In the genomic region with DNA sequence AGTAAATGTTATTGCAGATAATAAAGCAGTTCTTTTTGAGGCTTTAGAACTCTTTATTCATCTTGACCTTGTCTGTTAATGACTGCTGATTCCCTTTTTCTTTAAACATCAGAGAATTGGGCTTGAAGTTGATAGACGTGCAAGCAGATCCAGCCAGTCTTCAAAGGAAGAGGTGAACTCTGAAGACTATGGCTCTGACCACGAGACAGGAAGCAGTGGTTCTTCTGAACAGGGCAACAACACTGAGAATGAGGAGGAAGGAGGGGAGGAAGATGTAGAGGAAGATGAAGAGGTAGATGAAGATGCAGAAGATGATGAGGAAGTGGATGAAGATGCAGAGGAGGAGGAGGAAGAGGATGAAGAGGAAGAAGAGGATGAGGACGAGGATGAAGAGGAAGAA, we compare ENCODE assay signal across 15 mouse cellular contexts.
"Had no signal": no experiment of that assay in that cellular context is flagged by ENCODE, and none has a peak within 500 bp of the region (broad histone marks: within the 10 kb centered on the region; RNA-seq: fewer than 3 reads in every experiment).

No protein-coding gene starts in this region.

- DNase-seq: kidney, postnatal 10 days; kidney, postnatal 4 days; liver; lung, adult 2 months; lung, postnatal 10 days; retina, postnatal 1 day; right cerebral cortex, postnatal 25 days; thymus, postnatal 4 days had no signal

- H3K27me3 ChIP-seq: limb, embryonic 12.5 days; megakaryocyte, embryonic 14.5 days; midbrain, embryonic 15.5 days; neural tube, embryonic 13.5 days had no signal

- H3K27ac ChIP-seq: layer of hippocampus, adult 2 months; limb, embryonic 12.5 days; liver, embryonic 14.5 days; macrophage; midbrain, embryonic 15.5 days; neural tube, embryonic 13.5 days had no signal

- ATAC-seq: midbrain, embryonic 15.5 days had no signal

- H3K4me3 ChIP-seq: layer of hippocampus, adult 2 months; limb, embryonic 12.5 days; megakaryocyte, embryonic 14.5 days; midbrain, embryonic 15.5 days; neural tube, embryonic 13.5 days had no signal

- H3K9ac ChIP-seq: limb, embryonic 12.5 days; liver, embryonic 14.5 days; midbrain, embryonic 15.5 days; neural tube, embryonic 13.5 days had no signal

- H3K4me1 ChIP-seq: limb, embryonic 12.5 days; midbrain, embryonic 15.5 days; neural tube, embryonic 13.5 days had no signal
